Mouse (Mus musculus): ENCODE data around the gene Gm5414.

Gm5414 gene

GRCm38 (mm10) chr15:101627884-101628283, at the start of gene Gm5414:
Gene Gm5414 (minus strand): TSS chr15:101628188.
- in situ Hi-C loops (cut with MboI, MseI) = loop anchor here (5.0 kb wide), 1 partner anchor 84 kb away; the partner anchor contains the start of gene Krt5

GRCm38 (mm10) chr15:101675978-101676377, 48.0 kb upstream of the Gm5414 start:
- in situ Hi-C loops (cut with MboI, MseI) = no loop called here

GRCm38 (mm10) chr15:101652736-101653265, 24.8 kb upstream of the Gm5414 start:
- in situ Hi-C loops (cut with MboI, MseI) = no loop called here

- in situ Hi-C loops (cut with MboI, MseI) = no loop called here
Measured at GRCm38 (mm10) chr15:101647280-101647679, 19.3 kb upstream of the Gm5414 start, which contains the start of gene Gm5478. Gene Gm5478 (minus strand): TSS chr15:101647380.

- in situ Hi-C loops (cut with MboI, MseI) = no loop called here
Measured at GRCm38 (mm10) chr15:101599123-101599522, 28.9 kb downstream of the Gm5414 start.

- in situ Hi-C loops (cut with MboI, MseI) = no loop called here
Measured at GRCm38 (mm10) chr15:101588216-101588615, 39.8 kb downstream of the Gm5414 start.

- in situ Hi-C loops (cut with MboI, MseI) = no loop called here
Measured at GRCm38 (mm10) chr15:101584456-101584855, 43.5 kb downstream of the Gm5414 start.

GRCm38 (mm10) chr15:101583211-101583965, 44.6 kb downstream of the Gm5414 start:
- in situ Hi-C loops (cut with MboI, MseI) = no loop called here

GRCm38 (mm10) chr15:101581701-101582100, 46.3 kb downstream of the Gm5414 start:
- in situ Hi-C loops (cut with MboI, MseI) = no loop called here

- in situ Hi-C loops (cut with MboI, MseI) = no loop called here
Measured at GRCm38 (mm10) chr15:101575506-101575905, 52.5 kb downstream of the Gm5414 start.
